Comparison of ENCODE assay signal across 10 mouse cellular contexts in the genomic region with DNA sequence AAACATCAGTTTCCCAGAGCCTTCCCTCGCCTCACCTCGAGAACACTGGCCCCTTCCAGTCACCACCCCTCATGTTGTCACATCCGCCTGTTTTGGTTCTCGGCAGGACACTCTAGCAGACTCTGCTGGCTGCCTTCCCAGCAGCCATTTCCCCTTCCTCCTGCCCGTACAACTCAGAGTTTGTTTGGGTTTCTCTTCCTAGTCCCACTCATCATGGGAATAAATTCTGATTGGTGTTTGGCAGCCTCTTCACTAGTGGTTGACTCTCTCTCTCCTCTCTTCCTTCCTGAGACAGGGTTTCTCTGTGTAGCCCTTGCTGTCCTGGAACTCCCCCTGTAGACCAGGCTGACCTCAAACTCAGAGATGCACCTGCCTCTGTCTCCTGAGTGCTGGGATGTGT. TPM values are rescaled to one million over a fixed set of nuclear protein-coding genes. Genes with fewer than 3 reads are reported as not detected.
A peak's percentile ranks its signal among the peaks of the same experiment; 100 is the strongest.
DNase-seq lines count a peak whose midpoint lies in the region; ATAC-seq and TF ChIP-seq lines count a peak whose summit lies in the region.
"Had no signal": no experiment of that assay in that cellular context is flagged by ENCODE, and none has a peak within 500 bp of the region (broad histone marks: within the 10 kb centered on the region; RNA-seq: fewer than 3 reads in every experiment).

No protein-coding gene starts in this region.

- TF ChIP-seq CTCF in spleen, adult 2 months (IDR thresholded peaks at IDR 0.05; ENCODE audit: extremely low read depth, insufficient read depth, insufficient read length, insufficient replicate concordance): peak; percentile 8; the same call in 1 of the 2 replicates

- H3K36me3 ChIP-seq in hindbrain, embryonic 14.5 days (replicated peaks; ENCODE audit: control insufficient read depth, insufficient read depth): no peaks in the 10 kb centered on the region
- no peaks in the 10 kb centered on the region for H3K36me3 ChIP-seq in hindbrain, embryonic 13.5 days
- H3K36me3 ChIP-seq in kidney, embryonic 14.5 days (ENCODE audit: control insufficient read depth, insufficient read depth, low read length): no peaks in the 10 kb centered on the region
- H3K36me3 ChIP-seq in lung, embryonic 16.5 days (ENCODE audit: control insufficient read depth, insufficient read depth, low read length): no peaks in the 10 kb centered on the region
- H3K36me3 ChIP-seq in spleen, adult 2 months (ENCODE audit: control insufficient read depth, insufficient read depth, low read length): no peaks in the 10 kb centered on the region
- H3K36me3 ChIP-seq: neural tube, embryonic 12.5 days had no signal

- no peak overlapping the region for H3K9ac ChIP-seq in hindbrain, embryonic 14.5 days
- H3K9ac ChIP-seq in hindbrain, embryonic 13.5 days: no peak overlapping the region
- no peak overlapping the region for H3K9ac ChIP-seq in kidney, embryonic 14.5 days (ENCODE audit: low read depth, low read length)
- peak overlapping the region; percentile 14; the same call in 1 of the 2 replicates for H3K9ac ChIP-seq in lung, embryonic 16.5 days (ENCODE audit: low read length)
- H3K9ac ChIP-seq: neural tube, embryonic 12.5 days had no signal

- peak; percentile 35 for DNase-seq in hindbrain, embryonic 14.5 days (ENCODE audit: low spot score)
- peak; percentile 85 for DNase-seq in heart, adult 8-10 months (ENCODE audit: low spot score)
- DNase-seq in spleen, adult 2 months (ENCODE audit: low read depth in 1 of 2, low spot score in 2 of 2): peak; percentile 48 to 52
- no peak for DNase-seq in embryo, embryonic 9.5 days (ENCODE audit: extremely low spot score)

- WGBS in hindbrain, embryonic 14.5 days: 41% methylated on average over 5 of the region's 5 CpGs
- 49% methylated on average over 5 of the region's 5 CpGs for WGBS in hindbrain, embryonic 13.5 days
- WGBS in kidney, embryonic 14.5 days: 17% methylated on average over 5 of the region's 5 CpGs
- 5% methylated on average over 5 of the region's 5 CpGs for WGBS in lung, embryonic 16.5 days
- 0% methylated on average over 5 of the region's 5 CpGs for WGBS in spleen, adult 2 months

- no peak for TF ChIP-seq POLR2A in spleen, adult 2 months (IDR thresholded peaks at IDR 0.05; ENCODE audit: low read depth, low read length)

- H3K9me3 ChIP-seq in hindbrain, embryonic 14.5 days (ENCODE audit: control insufficient read depth, low read length): no peaks in the 10 kb centered on the region
- H3K9me3 ChIP-seq in hindbrain, embryonic 13.5 days: no peaks in the 10 kb centered on the region
- no peaks in the 10 kb centered on the region for H3K9me3 ChIP-seq in kidney, embryonic 14.5 days (ENCODE audit: control insufficient read depth, low read length)
- H3K9me3 ChIP-seq in lung, embryonic 16.5 days (ENCODE audit: control insufficient read depth, low read length): no peaks in the 10 kb centered on the region
- H3K9me3 ChIP-seq: neural tube, embryonic 12.5 days had no signal

- no peak overlapping the region for H3K4me2 ChIP-seq in hindbrain, embryonic 14.5 days (replicated peaks)
- H3K4me2 ChIP-seq in hindbrain, embryonic 13.5 days: no peak overlapping the region
- H3K4me2 ChIP-seq in kidney, embryonic 14.5 days (replicated peaks; ENCODE audit: low read depth, low read length): no peak overlapping the region
- H3K4me2 ChIP-seq in lung, embryonic 16.5 days (ENCODE audit: low read depth, low read length): peak overlapping the region; percentile 44
- H3K4me2 ChIP-seq: neural tube, embryonic 12.5 days had no signal

- H3K27ac ChIP-seq in hindbrain, embryonic 14.5 days: no peak overlapping the region
- no peak overlapping the region for H3K27ac ChIP-seq in hindbrain, embryonic 13.5 days
- H3K27ac ChIP-seq in kidney, embryonic 14.5 days (ENCODE audit: low read depth, low read length): 0 out of 2 replicates have a peak overlapping the region, but pooled peaks have one; percentile 47
- peak overlapping the region; percentile 53 for H3K27ac ChIP-seq in lung, embryonic 16.5 days (ENCODE audit: low read length)
- peak overlapping the region; percentile 62 for H3K27ac ChIP-seq in spleen, adult 2 months (ENCODE audit: insufficient read depth, low read length)
- H3K27ac ChIP-seq: neural tube, embryonic 12.5 days had no signal

- H3K4me3 ChIP-seq in hindbrain, embryonic 14.5 days (replicated peaks; ENCODE audit: low read length): no peak overlapping the region
- no peak overlapping the region for H3K4me3 ChIP-seq in hindbrain, embryonic 13.5 days
- no peak overlapping the region for H3K4me3 ChIP-seq in kidney, embryonic 14.5 days (ENCODE audit: low read length)
- H3K4me3 ChIP-seq in lung, embryonic 16.5 days (ENCODE audit: low read length): 0 out of 2 replicates have a peak overlapping the region, but pooled peaks have one; percentile 9
- H3K4me3 ChIP-seq in spleen, adult 2 months (ENCODE audit: extremely low read depth, insufficient read depth, insufficient read length): peak overlapping the region; percentile 20; the same call in 1 of the 2 replicates
- H3K4me3 ChIP-seq: neural tube, embryonic 12.5 days had no signal

- H3K27me3 ChIP-seq in hindbrain, embryonic 14.5 days (ENCODE audit: control insufficient read depth, insufficient read depth, low read length): no peaks in the 10 kb centered on the region
- H3K27me3 ChIP-seq in hindbrain, embryonic 13.5 days: no peaks in the 10 kb centered on the region
- no peaks in the 10 kb centered on the region for H3K27me3 ChIP-seq in kidney, embryonic 14.5 days (ENCODE audit: control insufficient read depth, insufficient read depth, low read length)
- no peaks in the 10 kb centered on the region for H3K27me3 ChIP-seq in lung, embryonic 16.5 days (ENCODE audit: control insufficient read depth, insufficient read depth, low read depth, low read length)
- no peaks in the 10 kb centered on the region for H3K27me3 ChIP-seq in spleen, adult 2 months (ENCODE audit: control insufficient read depth, insufficient read depth, low read length)
- H3K27me3 ChIP-seq: neural tube, embryonic 12.5 days; Patski had no signal

- H3K4me1 ChIP-seq in hindbrain, embryonic 14.5 days (replicated peaks; ENCODE audit: control insufficient read depth, insufficient read depth, low read length): no peaks in the 10 kb centered on the region
- no peaks in the 10 kb centered on the region for H3K4me1 ChIP-seq in hindbrain, embryonic 13.5 days (replicated peaks)
- no peaks in the 10 kb centered on the region for H3K4me1 ChIP-seq in kidney, embryonic 14.5 days (ENCODE audit: control insufficient read depth, insufficient read depth, low read length)
- H3K4me1 ChIP-seq in lung, embryonic 16.5 days (replicated peaks; ENCODE audit: control insufficient read depth, insufficient read depth, low read length): peaks cover 10% of the 10 kb centered on the region; the same call in 1 of the 2 replicates
- H3K4me1 ChIP-seq in spleen, adult 2 months (ENCODE audit: control insufficient read depth, insufficient read depth, insufficient read length): peaks cover 11% of the 10 kb centered on the region; the same call in 1 of the 2 replicates
- H3K4me1 ChIP-seq: neural tube, embryonic 12.5 days had no signal

- ATAC-seq in hindbrain, embryonic 14.5 days (ENCODE audit: low FRiP score): no peak
- ATAC-seq in hindbrain, embryonic 13.5 days (ENCODE audit: low FRiP score): no peak
- peak; percentile 75 for ATAC-seq in activated CD4-positive, CD25-positive, alpha-beta regulatory T cell, adult 4 months
- ATAC-seq in kidney, embryonic 14.5 days (ENCODE audit: low FRiP score, low TSS enrichment): peak; percentile 36; the same call in 1 of the 2 replicates
- peak; percentile 96 for ATAC-seq in lung, embryonic 16.5 days (ENCODE audit: low read depth)
- ATAC-seq: Patski had no signal

RNA-seq across cellular contexts. Expression of a gene that starts 32.6 kb away (rescaled TPM):
- polyA plus RNA-seq in hindbrain, embryonic 14.5 days (2014; fragmentation: Nextera tagmentation; extraction: Ambion mirVana): 68.2 and 69.4 TPM in 2 replicates
- polyA plus RNA-seq in hindbrain, embryonic 13.5 days (2015; fragmentation: Nextera tagmentation; extraction: Ambion mirVana): 58.1 and 61.0 TPM in 2 replicates
- 100 to 1,000 TPM; 117 to 152 TPM for polyA plus RNA-seq in activated CD4-positive, CD25-positive, alpha-beta regulatory T cell, adult 4 months (2017; shearing (Covaris generic))
- total RNA-seq in heart, adult 8-10 months (2022): 10 to 100 TPM; 59.8 to 73.0 (median 62.5) TPM
- polyA plus RNA-seq in kidney, embryonic 14.5 days (2014; fragmentation: Nextera tagmentation; extraction: Ambion mirVana): 45.7 and 68.1 TPM in 2 replicates
- polyA plus RNA-seq in lung, embryonic 16.5 days (2015; fragmentation: Nextera tagmentation; extraction: Ambion mirVana): 40.6 and 42.5 TPM in 2 replicates
- polyA plus RNA-seq in spleen, adult 2 months (2012; rRNA removed): 69.7 and 101 TPM in 2 replicates

RNA-seq across cellular contexts. Expression of a gene that starts 53.9 kb away (rescaled TPM):
- polyA plus RNA-seq in hindbrain, embryonic 14.5 days (2014; fragmentation: Nextera tagmentation; extraction: Ambion mirVana): 62.5 and 65.3 TPM in 2 replicates
- polyA plus RNA-seq in hindbrain, embryonic 13.5 days (2015; fragmentation: Nextera tagmentation; extraction: Ambion mirVana): 64.9 and 71.4 TPM in 2 replicates
- 10 to 100 TPM; 44.5 to 48.8 TPM for polyA plus RNA-seq in activated CD4-positive, CD25-positive, alpha-beta regulatory T cell, adult 4 months (2017; shearing (Covaris generic))
- 10 to 100 TPM; 14.5 to 18.4 (median 16.6) TPM for total RNA-seq in heart, adult 8-10 months (2022)
- polyA plus RNA-seq in kidney, embryonic 14.5 days (2014; fragmentation: Nextera tagmentation; extraction: Ambion mirVana): 69.4 and 78.3 TPM in 2 replicates
- 53.5 and 56.3 TPM in 2 replicates for polyA plus RNA-seq in lung, embryonic 16.5 days (2015; fragmentation: Nextera tagmentation; extraction: Ambion mirVana)
- 11.3 and 12.3 TPM in 2 replicates for polyA plus RNA-seq in spleen, adult 2 months (2012; rRNA removed)

Comparison
In these comparisons a context has a peak if more than half of its experiments do, and no peak if none do; other contexts are left out.
1. ATAC-seq: peak in activated CD4-positive, CD25-positive, alpha-beta regulatory T cell, adult 4 months (single experiment), kidney, embryonic 14.5 days (single experiment) and lung, embryonic 16.5 days (single experiment); none in hindbrain, embryonic 14.5 days (single experiment) and hindbrain, embryonic 13.5 days (single experiment).
2. H3K27ac ChIP-seq: peak in kidney, embryonic 14.5 days (single experiment), lung, embryonic 16.5 days (single experiment) and spleen, adult 2 months (single experiment); none in hindbrain, embryonic 14.5 days (single experiment) and hindbrain, embryonic 13.5 days (single experiment).
3. H3K4me3 ChIP-seq: peak in lung, embryonic 16.5 days (single experiment) and spleen, adult 2 months (single experiment); none in hindbrain, embryonic 14.5 days (single experiment), hindbrain, embryonic 13.5 days (single experiment) and kidney, embryonic 14.5 days (single experiment).